Mouse (Mus musculus): ENCODE results near the gene Sox11. TPM values are rescaled to one million over a fixed set of nuclear protein-coding genes. Genes with fewer than 3 reads are reported as not detected.

The Sox11 gene
- 10 to 100 TPM; 35.6 to 43.6 TPM for total RNA-seq (2021)
- long read RNA-seq, experiment 1, full-length matches to known transcripts: 6 of 6 reads
- long read RNA-seq, experiment 1, partial matches to known transcripts: 0 of 6 reads
- long read RNA-seq, experiment 1, other reads (novel, unspliced or antisense): 0 of 6 reads
- long read RNA-seq, experiment 2, full-length matches to known transcripts: 12 of 12 reads
- long read RNA-seq, experiment 2, partial matches to known transcripts: 0 of 12 reads
- long read RNA-seq, experiment 2, other reads (novel, unspliced or antisense): 0 of 12 reads

- peak; percentile 60 to 72 for DNase-seq (ENCODE audit: low spot score in 2 of 2)
Measured at GRCm38 (mm10) chr12:27341871-27342690, at the start of gene Sox11. TSS of gene Sox11 (minus strand) at chr12:27342574.

GRCm38 (mm10) chr12:27391652-27392305, 49.4 kb upstream of the Sox11 start:
- DNase-seq (ENCODE audit: low spot score in 2 of 2): no peak

GRCm38 (mm10) chr12:27390439-27390838, 48.1 kb upstream of the Sox11 start:
- DNase-seq (ENCODE audit: low spot score in 2 of 2): no peak

- no peak for DNase-seq (ENCODE audit: low spot score in 2 of 2)
Measured at GRCm38 (mm10) chr12:27389429-27389828, 47.1 kb upstream of the Sox11 start.

GRCm38 (mm10) chr12:27372505-27372904, 30.1 kb upstream of the Sox11 start:
- no peak for DNase-seq (ENCODE audit: low spot score in 2 of 2)

GRCm38 (mm10) chr12:27370756-27371155, 28.4 kb upstream of the Sox11 start:
- DNase-seq (ENCODE audit: low spot score in 2 of 2): no peak

GRCm38 (mm10) chr12:27367476-27367875, 25.1 kb upstream of the Sox11 start:
- DNase-seq (ENCODE audit: low spot score in 2 of 2): no peak

GRCm38 (mm10) chr12:27363840-27364640, 21.7 kb upstream of the Sox11 start:
- DNase-seq (ENCODE audit: low spot score in 2 of 2): peak in 1 of 2 experiments; percentile 13

GRCm38 (mm10) chr12:27357076-27357637, 14.8 kb upstream of the Sox11 start:
- peak; percentile 34 to 43 for DNase-seq (ENCODE audit: low spot score in 2 of 2)

- no peak for DNase-seq (ENCODE audit: low spot score in 2 of 2)
Measured at GRCm38 (mm10) chr12:27356571-27356970, 14.2 kb upstream of the Sox11 start.

GRCm38 (mm10) chr12:27343606-27344410, 1.4 kb upstream of the Sox11 start:
- DNase-seq (ENCODE audit: low spot score in 2 of 2): no peak

GRCm38 (mm10) chr12:27342691-27343605, 574 bp upstream of the Sox11 start:
- DNase-seq (ENCODE audit: low spot score in 2 of 2): peak; percentile 94 to 97

GRCm38 (mm10) chr12:27341130-27341870, 1.1 kb downstream of the Sox11 start:
- DNase-seq (ENCODE audit: low spot score in 2 of 2): peak; percentile 41 to 71

GRCm38 (mm10) chr12:27340451-27341035, 1.8 kb downstream of the Sox11 start:
- DNase-seq (ENCODE audit: low spot score in 2 of 2): no peak

GRCm38 (mm10) chr12:27339171-27339751, 3.1 kb downstream of the Sox11 start:
- peak; percentile 61 to 73 for DNase-seq (ENCODE audit: low spot score in 2 of 2)

GRCm38 (mm10) chr12:27338721-27339170, 3.6 kb downstream of the Sox11 start:
- peak; percentile 43 to 71 for DNase-seq (ENCODE audit: low spot score in 2 of 2)

- no peak for DNase-seq (ENCODE audit: low spot score in 2 of 2)
Measured at GRCm38 (mm10) chr12:27338116-27338515, 4.3 kb downstream of the Sox11 start.
